Mouse (Mus musculus) liver, embryonic 15.5 days (tissue): Measurements from ENCODE around the gene Itpr2. TPM values are rescaled to one million over a fixed set of nuclear protein-coding genes. Genes with fewer than 3 reads are reported as not detected.
A peak's percentile ranks its signal among the peaks of the same experiment; 100 is the strongest.

Experiments used
- ATAC-seq: fragments of 200-750 bp; cut with Nextera tagmentation; 2 replicates; pipeline ENCODE4 v1.8.0; 2017; ENCODE audit warnings: moderate number of reproducible peaks, mild to moderate bottlenecking, moderate library complexity; ENCODE audit not compliant: insufficient read depth
- H3K27ac ChIP-seq: fragments of 300-500 bp; sonication (generic); replicated peaks from 2 replicates; pipeline ENCODE4 v1.5.1; 2015; ENCODE audit warnings: mild to moderate bottlenecking, inconsistent platforms
- H3K27me3 ChIP-seq: fragments of 300-500 bp; sonication (generic); 2 replicates; pipeline ENCODE4 v1.6.1; 2015; ENCODE audit warnings: mild to moderate bottlenecking, inconsistent platforms
- H3K36me3 ChIP-seq: fragments of 300-500 bp; sonication (generic); replicated peaks from 2 replicates; pipeline ENCODE4 v1.6.1; 2015; ENCODE audit warnings: moderate library complexity, mild to moderate bottlenecking, inconsistent platforms
- H3K4me1 ChIP-seq: fragments of 300-500 bp; sonication (generic); replicated peaks from 2 replicates; pipeline ENCODE4 v1.6.1; 2015; ENCODE audit warnings: inconsistent platforms
- H3K4me2 ChIP-seq: fragments of 300-500 bp; sonication (generic); 2 replicates; pipeline ENCODE4 v1.6.1; 2015; ENCODE audit warnings: moderate library complexity, mild to moderate bottlenecking, inconsistent platforms
- H3K4me3 ChIP-seq: fragments of 300-500 bp; sonication (generic); replicated peaks from 2 replicates; pipeline ENCODE4 v1.5.1; 2015; ENCODE audit warnings: mild to moderate bottlenecking, inconsistent platforms
- H3K9ac ChIP-seq: fragments of 300-500 bp; sonication (generic); 2 replicates; pipeline ENCODE4 v1.6.1; 2015; ENCODE audit warnings: moderate library complexity, mild to moderate bottlenecking, inconsistent platforms
- H3K9me3 ChIP-seq: fragments of 300-500 bp; sonication (generic); replicated peaks from 2 replicates; pipeline ENCODE4 v1.6.1; 2016; ENCODE audit warnings: inconsistent platforms
- WGBS: fragments of 180-500 bp; shearing (Covaris S2); methylation state at CpG from one replicate; pipeline ENCODE4 v1.1.7; 2015; ENCODE audit warnings: mixed read lengths; ENCODE audit not compliant: insufficient replicate concordance; 5-methylcytosine and 5-hydroxymethylcytosine counted together
- polyA plus RNA-seq: library from polyadenylated mRNA; unstranded; fragments of >200 nt; fragmentation: Nextera tagmentation; extraction: Ambion mirVana; gene quantifications from 2 replicates; pipeline ENCODE4 v1.2.1, GENCODE M21; 2015

The Itpr2 gene
- polyA plus RNA-seq, 1 experiment from 2014 or later = 4.2 TPM

DNA sequence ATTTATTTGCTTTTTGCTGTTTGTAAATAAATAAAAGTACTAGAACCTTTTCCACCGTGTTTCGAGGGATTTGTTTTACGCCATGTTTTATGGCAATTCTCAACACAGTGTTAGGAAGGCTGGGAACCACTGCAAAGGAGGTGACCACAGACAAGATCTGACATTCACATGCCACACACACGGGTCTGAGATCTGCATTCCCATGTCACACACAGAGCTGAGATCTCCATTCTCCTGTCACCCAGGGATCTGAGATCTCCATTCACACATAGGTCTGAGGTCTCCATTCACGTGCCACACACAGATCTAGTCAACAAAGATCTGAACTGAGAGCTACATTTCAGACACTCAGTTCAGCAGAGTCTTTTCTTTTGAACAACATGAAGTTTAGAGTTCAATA lies 282.0 kb downstream of the Itpr2 start:
- Histone ChIP-seq H3K27ac (peak overlapping the region; percentile 99), H3K27me3 (no peaks in the 10 kb centered on the region), H3K4me1 (peaks cover 49% of the 10 kb centered on the region), H3K36me3 (peaks cover 23% of the 10 kb centered on the region), H3K9ac (peak overlapping the region; percentile 76), H3K4me3 (peak overlapping the region; percentile 68), H3K4me2 (peak overlapping the region; percentile 59), H3K9me3 (no peaks in the 10 kb centered on the region)
- 31% methylated on average over 5 of the region's 5 CpGs for WGBS
- peak; percentile 57 for ATAC-seq

DNA sequence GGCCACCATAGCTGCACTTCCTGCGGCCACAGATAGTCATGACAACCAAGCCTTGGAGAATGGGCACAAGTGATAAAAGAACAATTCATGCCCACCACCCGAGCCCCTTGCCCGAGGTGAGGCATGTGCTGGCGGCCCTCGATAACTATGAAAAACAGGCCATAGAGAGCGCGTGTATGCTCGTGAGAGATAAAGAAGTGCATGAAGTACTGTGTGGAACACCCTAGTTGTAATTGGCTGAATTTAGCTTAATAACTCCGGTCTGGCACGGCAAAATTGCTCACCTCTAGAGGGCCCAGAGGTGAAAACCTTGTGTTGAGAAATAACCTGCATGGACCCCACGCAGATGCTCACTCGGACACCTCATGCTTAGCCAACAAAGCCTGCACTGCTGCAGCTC lies 282.5 kb downstream of the Itpr2 start:
- H3K27ac ChIP-seq = peak overlapping the region; percentile 99

DNA sequence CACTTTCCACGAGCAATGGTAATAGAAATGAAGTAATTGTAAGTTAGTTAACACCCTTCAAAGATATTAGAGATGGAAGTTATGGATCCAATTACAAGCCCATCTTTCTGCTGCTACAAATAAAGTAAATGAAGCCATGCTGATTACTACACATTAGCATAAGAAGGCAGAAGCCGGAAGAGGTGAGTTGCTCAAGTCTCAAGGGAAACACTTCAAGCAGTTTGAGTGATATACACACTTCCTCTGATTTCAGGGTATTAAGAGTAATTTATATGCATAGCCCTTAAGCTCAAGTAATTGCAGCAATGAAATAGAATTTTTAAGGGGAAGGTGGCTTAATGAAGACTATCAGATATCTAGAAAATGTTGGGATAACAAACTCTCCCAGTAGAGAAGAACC lies 286.7 kb downstream of the Itpr2 start:
- H3K4me2 ChIP-seq = no peak overlapping the region
- ATAC-seq = no peak
- H3K27me3 ChIP-seq = no peaks in the 10 kb centered on the region
- no peaks in the 10 kb centered on the region for H3K36me3 ChIP-seq
- H3K9me3 ChIP-seq = no peaks in the 10 kb centered on the region
- H3K27ac ChIP-seq = no peak overlapping the region
- 64% methylated on average over 2 of the region's 2 CpGs for WGBS
- no peak overlapping the region for H3K4me3 ChIP-seq
- peaks cover 33% of the 10 kb centered on the region for H3K4me1 ChIP-seq
- no peak overlapping the region for H3K9ac ChIP-seq

More for the DNA sequence above, 282.5 kb downstream of the Itpr2 start:
- H3K9ac ChIP-seq = peak overlapping the region; percentile 76
- no peaks in the 10 kb centered on the region for H3K27me3 ChIP-seq
- H3K4me1 ChIP-seq = peaks cover 54% of the 10 kb centered on the region
- no peaks in the 10 kb centered on the region for H3K9me3 ChIP-seq
- peaks cover 23% of the 10 kb centered on the region for H3K36me3 ChIP-seq
- peak overlapping the region; percentile 59 for H3K4me2 ChIP-seq
- 36% methylated on average over 12 of the region's 12 CpGs for WGBS
- peak overlapping the region; percentile 68 for H3K4me3 ChIP-seq
- peak; percentile 87 for ATAC-seq

DNA sequence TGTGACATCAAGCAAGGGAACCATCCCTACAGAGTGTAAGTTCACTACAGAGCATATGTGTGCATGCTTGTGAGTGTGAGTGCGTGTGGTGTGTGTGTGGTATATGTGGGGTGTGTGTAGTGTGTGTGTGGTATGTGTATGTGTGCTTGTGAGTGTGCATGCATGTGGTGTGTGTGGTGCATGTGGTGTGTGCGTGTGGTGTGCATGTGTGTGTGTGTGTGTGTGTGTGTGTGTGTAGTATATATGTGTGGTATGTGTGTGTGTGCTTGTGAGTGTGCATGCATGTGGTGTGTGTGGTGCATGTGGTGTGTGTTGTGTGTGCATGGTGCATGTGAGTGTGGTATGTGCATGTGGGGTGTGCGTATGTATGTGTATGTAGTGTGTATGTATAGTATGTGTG lies 289.7 kb downstream of the Itpr2 start:
- 82% methylated on average over 3 of the region's 3 CpGs for WGBS
- no peak overlapping the region for H3K4me3 ChIP-seq
- ATAC-seq = no peak
- H3K36me3 ChIP-seq = no peaks in the 10 kb centered on the region
- H3K9me3 ChIP-seq = no peaks in the 10 kb centered on the region
- no peaks in the 10 kb centered on the region for H3K27me3 ChIP-seq
- no peak overlapping the region for H3K9ac ChIP-seq
- H3K4me1 ChIP-seq = peaks cover 30% of the 10 kb centered on the region
- H3K27ac ChIP-seq = no peak overlapping the region
- H3K4me2 ChIP-seq = no peak overlapping the region

DNA sequence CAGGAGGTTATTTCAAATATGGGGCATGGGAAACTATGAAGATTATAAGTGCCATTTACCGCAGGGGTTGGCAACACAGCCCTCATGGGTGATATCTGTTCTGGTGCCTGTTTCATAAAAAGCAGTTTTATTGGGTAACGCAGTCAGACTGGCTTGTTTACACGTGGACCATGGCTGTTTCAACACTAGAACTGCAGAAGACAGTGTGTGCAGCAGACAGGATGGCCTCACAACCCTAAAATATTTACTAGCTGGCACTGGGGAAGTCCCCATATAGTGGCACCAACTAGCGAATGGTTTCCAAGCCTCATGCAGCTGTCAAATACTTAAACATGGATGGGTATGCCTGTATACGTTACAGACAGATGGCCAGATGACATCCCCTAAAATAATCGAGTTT lies 290.8 kb downstream of the Itpr2 start:
- Histone ChIP-seq H3K36me3 (no peaks in the 10 kb centered on the region), H3K4me1 (peaks cover 30% of the 10 kb centered on the region), H3K9ac (no peak overlapping the region), H3K9me3 (no peaks in the 10 kb centered on the region), H3K27me3 (no peaks in the 10 kb centered on the region), H3K27ac (no peak overlapping the region), H3K4me2 (no peak overlapping the region), H3K4me3 (no peak overlapping the region)
- 64% methylated on average over 6 of the region's 6 CpGs for WGBS
- ATAC-seq = no peak

DNA sequence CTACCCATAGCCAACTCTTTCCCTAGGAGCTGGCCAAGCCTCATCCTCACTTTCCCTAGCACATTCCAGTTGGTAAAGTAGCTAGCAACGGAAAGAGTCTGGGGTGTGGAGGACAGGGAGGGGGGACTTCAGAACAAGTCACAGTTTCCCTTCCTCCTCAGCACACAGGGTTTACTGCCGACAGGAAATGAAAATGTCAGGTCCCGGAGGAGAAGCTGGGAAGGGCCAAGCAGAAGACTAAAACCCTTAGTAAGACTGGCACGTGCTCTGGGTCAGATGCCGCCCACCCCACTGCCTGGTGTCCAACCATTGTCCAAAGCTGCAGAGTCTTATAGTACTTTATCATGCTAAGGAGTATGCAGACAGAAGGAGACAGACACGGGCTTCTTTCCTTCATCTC lies 293.0 kb downstream of the Itpr2 start:
- ATAC-seq = no peak
- no peak overlapping the region for H3K9ac ChIP-seq
- H3K27me3 ChIP-seq = no peaks in the 10 kb centered on the region
- H3K36me3 ChIP-seq = no peaks in the 10 kb centered on the region
- 33% methylated on average over 6 of the region's 6 CpGs for WGBS
- no peak overlapping the region for H3K4me2 ChIP-seq
- H3K27ac ChIP-seq = no peak overlapping the region
- 0 out of 2 replicates have a peak, but pooled peaks cover 9% of the 10 kb centered on the region for H3K4me1 ChIP-seq
- no peak overlapping the region for H3K4me3 ChIP-seq
- no peaks in the 10 kb centered on the region for H3K9me3 ChIP-seq

DNA sequence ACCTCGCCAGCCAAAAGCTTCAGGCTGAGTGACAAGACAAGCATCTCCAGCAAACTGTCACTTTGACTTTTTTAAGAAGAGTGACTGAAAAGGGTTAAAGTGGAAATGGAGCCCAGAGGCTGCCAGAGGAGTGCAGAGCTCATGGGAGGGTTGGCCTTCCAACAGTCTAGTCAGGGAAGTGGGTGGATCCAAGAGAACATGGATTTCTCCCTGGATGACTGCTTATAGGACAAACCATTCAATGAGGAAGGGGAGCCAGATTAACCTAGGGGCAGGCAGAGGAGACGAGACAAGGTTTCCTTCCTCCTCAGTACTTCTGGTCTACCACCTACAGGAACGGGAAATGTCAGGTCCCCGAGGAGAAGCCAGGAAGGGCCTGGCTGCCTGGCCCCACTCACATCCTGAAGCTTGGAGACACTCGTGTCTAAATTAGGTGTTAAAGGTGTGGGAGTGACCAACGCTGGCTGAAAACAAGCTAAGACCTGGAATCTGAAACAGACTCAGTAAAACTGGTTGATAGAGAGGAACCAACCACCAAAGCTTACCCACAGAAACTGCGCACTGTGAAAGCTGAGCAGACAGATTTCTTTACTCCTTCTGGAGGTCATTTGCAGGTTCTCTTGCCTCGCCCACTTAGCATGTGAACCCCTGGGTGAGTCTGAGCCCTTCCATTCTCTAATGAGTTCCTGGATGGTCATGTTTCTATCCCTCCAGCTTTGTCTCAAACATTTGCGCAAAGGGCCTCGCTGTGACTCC lies 294.6 kb downstream of the Itpr2 start:
- Histone ChIP-seq H3K27me3 (no peaks in the 10 kb centered on the region), H3K27ac (no peak overlapping the region), H3K4me3 (no peak overlapping the region), H3K4me1 (0 out of 2 replicates have a peak, but pooled peaks cover 9% of the 10 kb centered on the region), H3K36me3 (no peaks in the 10 kb centered on the region), H3K9ac (no peak overlapping the region), H3K9me3 (no peaks in the 10 kb centered on the region), H3K4me2 (no peak overlapping the region)
- 44% methylated on average over 10 of the region's 10 CpGs for WGBS
- no peak for ATAC-seq

DNA sequence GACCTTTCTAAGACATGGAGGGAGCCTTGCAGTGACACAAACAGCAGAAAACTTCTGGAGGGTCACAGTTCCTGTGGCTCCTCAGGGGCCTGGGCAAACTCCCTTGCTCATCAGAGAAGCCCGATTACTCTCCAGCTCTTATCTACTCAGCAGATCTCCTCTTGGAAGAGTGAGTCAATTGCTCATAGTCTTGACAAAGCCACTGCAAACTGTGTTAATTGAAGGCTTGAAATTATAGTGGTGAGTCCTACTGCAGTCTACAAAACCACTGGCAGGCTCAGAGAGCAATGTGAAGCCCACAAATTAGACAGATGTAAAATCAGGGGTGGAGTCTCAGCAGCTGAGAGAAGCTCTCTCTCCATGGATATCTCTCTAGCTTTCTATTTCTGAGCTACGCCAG lies 296.9 kb downstream of the Itpr2 start:
- 34% methylated on average over 2 of the region's 2 CpGs for WGBS
- no peak for ATAC-seq
- no peaks in the 10 kb centered on the region for H3K36me3 ChIP-seq
- H3K4me2 ChIP-seq = no peak overlapping the region
- H3K27ac ChIP-seq = no peak overlapping the region
- no peaks in the 10 kb centered on the region for H3K9me3 ChIP-seq
- 0 out of 2 replicates have a peak, but pooled peaks cover 9% of the 10 kb centered on the region for H3K4me1 ChIP-seq
- no peak overlapping the region for H3K4me3 ChIP-seq
- no peaks in the 10 kb centered on the region for H3K27me3 ChIP-seq
- no peak overlapping the region for H3K9ac ChIP-seq

DNA sequence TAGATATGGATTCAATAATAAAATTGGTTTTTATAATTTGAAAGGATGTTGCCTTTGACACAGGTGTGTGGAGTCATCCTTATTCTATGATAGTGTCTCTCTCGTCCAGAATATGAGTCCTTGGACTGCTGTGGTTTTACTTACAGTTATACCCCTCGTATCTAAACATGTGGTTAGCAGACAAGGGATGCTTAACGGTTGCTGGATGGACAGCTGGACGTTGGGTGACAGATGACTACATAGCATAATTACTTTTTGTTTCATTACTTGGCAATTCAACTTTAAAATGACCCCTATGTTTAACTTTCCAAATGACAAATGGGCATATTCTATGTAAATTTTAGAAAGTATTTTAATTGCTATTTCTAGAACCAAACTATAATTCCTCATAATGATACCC lies 297.6 kb downstream of the Itpr2 start:
- Histone ChIP-seq H3K27me3 (no peaks in the 10 kb centered on the region), H3K4me3 (no peak overlapping the region), H3K4me1 (0 out of 2 replicates have a peak, but pooled peaks cover 3% of the 10 kb centered on the region), H3K27ac (no peak overlapping the region), H3K4me2 (no peak overlapping the region), H3K9me3 (no peaks in the 10 kb centered on the region), H3K9ac (no peak overlapping the region), H3K36me3 (no peaks in the 10 kb centered on the region)
- no peak for ATAC-seq
- WGBS = 30% methylated on average over 4 of the region's 4 CpGs

DNA sequence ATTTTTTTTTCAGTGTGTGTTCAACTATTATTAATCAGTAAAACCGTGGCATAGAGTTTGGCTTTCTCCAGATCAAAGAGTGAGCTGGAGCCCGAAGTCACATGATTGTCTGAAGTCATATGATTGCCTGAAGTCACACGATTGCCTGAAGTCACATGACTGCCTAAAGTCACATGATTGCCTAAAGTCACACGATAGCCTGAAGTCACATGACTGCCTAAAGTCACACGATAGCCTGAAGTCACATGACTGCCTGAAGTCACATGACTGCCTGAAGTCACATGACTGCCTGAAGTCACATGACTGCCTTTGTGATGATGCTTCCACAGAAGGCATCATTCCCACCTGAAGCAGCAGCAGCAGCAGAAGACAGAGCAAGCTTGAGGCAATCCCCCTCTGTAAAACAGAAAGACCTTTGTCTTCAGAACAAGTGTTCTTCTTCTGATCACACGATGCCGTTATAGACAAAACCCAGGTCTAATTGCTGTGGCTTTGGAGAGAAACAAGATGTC lies 304.1 kb downstream of the Itpr2 start:
- WGBS = 71% methylated on average over 7 of the region's 7 CpGs
- no peaks in the 10 kb centered on the region for H3K4me1 ChIP-seq
- H3K27ac ChIP-seq = no peak overlapping the region
- no peaks in the 10 kb centered on the region for H3K9me3 ChIP-seq
- H3K4me2 ChIP-seq = no peak overlapping the region
- H3K4me3 ChIP-seq = no peak overlapping the region
- H3K27me3 ChIP-seq = no peaks in the 10 kb centered on the region
- no peaks in the 10 kb centered on the region for H3K36me3 ChIP-seq
- no peak overlapping the region for H3K9ac ChIP-seq
- no peak for ATAC-seq

DNA sequence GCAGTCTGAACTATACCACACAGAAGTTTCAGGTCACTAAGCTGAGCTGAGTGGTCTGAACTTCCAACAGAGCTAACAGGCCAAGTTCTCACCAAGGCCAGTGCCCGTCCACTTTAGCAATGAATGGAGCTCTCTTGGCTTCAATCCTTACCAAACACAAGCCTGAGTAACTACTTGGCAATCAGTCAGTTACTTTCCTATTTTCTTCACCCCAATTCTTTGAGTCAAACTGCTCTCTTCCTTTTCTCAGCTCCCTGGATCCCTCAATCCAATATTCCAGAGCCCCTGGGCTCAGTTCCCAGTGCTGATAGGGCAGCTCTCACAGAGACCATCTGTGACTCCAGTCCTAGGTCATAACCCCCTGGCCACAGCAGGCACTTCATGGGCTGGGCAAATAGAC lies 305.3 kb downstream of the Itpr2 start:
- WGBS = 69% methylated on average over 1 of the region's 1 CpGs
- no peak overlapping the region for H3K4me2 ChIP-seq
- no peak overlapping the region for H3K27ac ChIP-seq

More for the DNA sequence above, 305.3 kb downstream of the Itpr2 start:
- Histone ChIP-seq H3K27me3 (no peaks in the 10 kb centered on the region), H3K36me3 (no peaks in the 10 kb centered on the region), H3K9me3 (no peaks in the 10 kb centered on the region), H3K9ac (no peak overlapping the region), H3K4me1 (no peaks in the 10 kb centered on the region), H3K4me3 (no peak overlapping the region)
- no peak for ATAC-seq
